Mouse (Mus musculus) adrenal gland, adult 2 months (tissue): Measurements from ENCODE around the gene Ilk. TPM values are rescaled to one million over a fixed set of nuclear protein-coding genes. Genes with fewer than 3 reads are reported as not detected.

Source experiments
- DNase-seq: peaks from one replicate; pipeline ENCODE4 v3.0.0; 2021
- polyA plus RNA-seq: library from polyadenylated mRNA; depleted of rRNA; stranded (reverse); fragments of >200 nt; gene quantifications from 2 replicates; pipeline ENCODE4 v1.2.3, GENCODE M21; 2012; rRNA removed
- total RNA-seq, 2 experiments: library from RNA; stranded (reverse); gene quantifications; 2 replicates each; pipeline ENCODE4 v1.2.3; 2021

Ilk gene
- total and polyA plus RNA-seq, 3 experiments = 87.8 to 166 (median 139) TPM

GRCm38 (mm10) chr7:105786506-105787284 is 50.3 kb downstream of the Ilk start:
- no peak for DNase-seq

DNA sequence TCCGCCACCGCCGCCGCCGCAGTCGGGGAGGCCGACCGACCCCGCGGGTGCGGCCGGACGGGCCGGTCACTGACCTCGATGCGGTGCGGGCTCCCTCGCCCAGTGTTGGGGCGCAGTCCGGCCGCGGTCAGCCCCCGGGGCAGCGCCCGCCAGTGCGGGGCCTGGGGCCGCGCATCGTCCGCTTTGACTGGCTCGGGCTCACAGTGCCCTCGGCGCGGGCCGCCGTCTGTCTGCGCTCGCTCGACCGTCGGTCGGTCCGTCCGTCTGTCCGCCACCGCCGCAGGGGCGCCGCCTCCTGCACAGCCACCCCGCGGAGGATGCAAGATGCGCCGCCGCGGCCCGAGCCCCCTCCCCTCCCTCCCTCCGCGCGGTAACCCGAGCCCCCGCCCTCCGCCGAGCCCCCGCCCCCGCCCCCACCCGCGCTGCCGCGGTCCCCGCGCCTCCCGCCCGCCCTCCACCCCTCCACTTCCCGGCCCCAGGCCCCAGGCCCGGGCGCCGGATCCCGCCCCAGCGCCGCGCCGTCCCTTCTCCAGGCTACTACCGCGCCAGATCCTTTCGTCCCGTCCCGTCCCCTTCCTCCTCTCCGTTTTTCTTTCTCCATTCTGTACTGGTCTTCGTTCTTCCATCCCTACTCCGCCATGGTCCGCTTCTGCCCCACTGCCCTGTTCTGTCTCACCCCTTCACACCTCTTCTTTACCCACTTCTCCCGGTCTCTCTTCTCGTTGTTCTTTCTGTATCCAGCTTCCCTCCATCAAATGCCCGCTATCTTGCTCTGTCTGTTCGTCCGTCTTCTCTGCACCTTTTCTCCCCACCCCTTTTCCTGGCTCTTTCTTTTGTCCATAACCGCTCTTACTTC is 51.1 kb downstream of the Ilk start, which contains the start of gene Dchs1:
Dchs1 (minus strand) TSS at position 370 of the 856 bp plus-strand sequence.
- DNase-seq = no peak

- no peak for DNase-seq
Observed at GRCm38 (mm10) chr7:105791147-105791546, 54.8 kb downstream of the Ilk start.

Other genes with a start within 250 kb of the Ilk start
- gene Smpd1, start 182.2 kb upstream of the Ilk start, total RNA-seq = 10 to 100 TPM; 56.2 to 68.5 TPM
- 74.0 and 75.4 TPM in 2 replicates for gene Smpd1, start 182.2 kb upstream of the Ilk start, polyA plus RNA-seq
- 10 to 100 TPM; 12.0 to 22.4 TPM for gene Apbb1, start 154.9 kb upstream of the Ilk start, total RNA-seq
- 49.1 and 61.8 TPM in 2 replicates for gene Apbb1, start 154.9 kb upstream of the Ilk start, polyA plus RNA-seq
- gene Hpx, start 136.5 kb upstream of the Ilk start, total RNA-seq = 1 to 10 TPM in 1 of 2 experiments, under 1 TPM in 1; 0.52 to 7.0 TPM
- gene Hpx, start 136.5 kb upstream of the Ilk start, polyA plus RNA-seq = 0.25 and 2.0 TPM in 2 replicates
- gene Trim3, start 103.0 kb upstream of the Ilk start, total RNA-seq = 10 to 100 TPM; 24.2 to 33.8 TPM
- 34.6 and 36.2 TPM in 2 replicates for gene Trim3, start 103.0 kb upstream of the Ilk start, polyA plus RNA-seq
- gene Timm10b, start 96.5 kb upstream of the Ilk start, total RNA-seq = 100 to 1,000 TPM; 110 to 128 TPM
- 120 and 145 TPM in 2 replicates for gene Timm10b, start 96.5 kb upstream of the Ilk start, polyA plus RNA-seq
- 10 to 100 TPM; 55.5 to 65.4 TPM for gene Arfip2, start 96.2 kb upstream of the Ilk start, total RNA-seq
- gene Arfip2, start 96.2 kb upstream of the Ilk start, polyA plus RNA-seq = 68.3 and 76.9 TPM in 2 replicates
- gene Gm45799, start 96.0 kb upstream of the Ilk start, total RNA-seq = 1 to 10 TPM; 7.4 to 8.9 TPM
- gene Gm45799, start 96.0 kb upstream of the Ilk start, polyA plus RNA-seq = 562 and 695 TPM in 2 replicates
- gene Dnhd1, start 85.8 kb upstream of the Ilk start, total RNA-seq = 1 to 10 TPM; 2.3 to 2.7 TPM
- 1.3 and 1.5 TPM in 2 replicates for gene Dnhd1, start 85.8 kb upstream of the Ilk start, polyA plus RNA-seq
- gene Rrp8, start 793 bp downstream of the Ilk start, total RNA-seq = 10 to 100 TPM; 14.8 to 17.6 TPM
- 7.9 and 9.2 TPM in 2 replicates for gene Rrp8, start 793 bp downstream of the Ilk start, polyA plus RNA-seq
- gene Taf10, start 7.8 kb downstream of the Ilk start, total RNA-seq = 100 to 1,000 TPM; 231 to 239 TPM
- gene Taf10, start 7.8 kb downstream of the Ilk start, polyA plus RNA-seq = 639 and 733 TPM in 2 replicates
- gene Tpp1, start 15.6 kb downstream of the Ilk start, total RNA-seq = 100 to 1,000 TPM; 113 to 129 TPM
- 200 and 305 TPM in 2 replicates for gene Tpp1, start 15.6 kb downstream of the Ilk start, polyA plus RNA-seq
- 1 to 10 TPM; 4.4 to 8.2 TPM for gene Dchs1, start 51.1 kb downstream of the Ilk start, total RNA-seq
- 8.2 and 9.5 TPM in 2 replicates for gene Dchs1, start 51.1 kb downstream of the Ilk start, polyA plus RNA-seq
- gene Mrpl17, start 74.5 kb downstream of the Ilk start, total RNA-seq = 100 to 1,000 TPM; 176 to 221 TPM
- 252 and 278 TPM in 2 replicates for gene Mrpl17, start 74.5 kb downstream of the Ilk start, polyA plus RNA-seq
- gene Gm4070, start 217.4 kb downstream of the Ilk start, total RNA-seq = 10 to 100 TPM in 1 of 2 experiments, 1 to 10 TPM in 1; 8.9 to 10.9 TPM
- gene Gm4070, start 217.4 kb downstream of the Ilk start, polyA plus RNA-seq = 0.27 and 0.30 TPM in 2 replicates